Comparison of ENCODE assay signal across 30 mouse cellular contexts in the genomic region with DNA sequence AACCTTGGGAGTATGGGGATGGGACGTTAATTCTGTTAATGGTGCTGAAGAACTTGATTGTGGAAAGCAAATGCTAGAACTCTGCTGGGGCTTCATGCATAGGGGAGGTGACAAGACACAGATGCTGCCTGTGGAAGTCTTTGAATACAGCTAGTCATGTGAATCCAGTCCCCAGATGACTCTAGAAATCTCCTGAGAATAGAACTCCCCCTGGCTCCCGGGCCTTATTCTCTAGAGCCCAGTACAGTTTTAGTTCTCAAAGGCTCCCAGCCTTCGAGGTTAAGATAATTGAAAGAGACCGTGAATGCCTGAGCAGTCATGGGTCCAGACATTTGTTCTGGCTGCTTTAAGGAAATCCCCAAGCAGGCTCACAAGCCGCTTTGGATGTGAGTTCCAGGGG.
"Had no signal": no experiment of that assay in that cellular context is flagged by ENCODE, and none has a peak within 500 bp of the region (broad histone marks: within the 10 kb centered on the region; RNA-seq: fewer than 3 reads in every experiment).

No protein-coding gene starts in this region.

- H3K4me3 ChIP-seq: limb, embryonic 10.5 days; limb, embryonic 12.5 days; limb, embryonic 13.5 days; limb, embryonic 15.5 days; liver, embryonic 12.5 days; liver, embryonic 13.5 days; liver, embryonic 15.5 days; lung, embryonic 15.5 days; megakaryocyte, embryonic 14.5 days; midbrain, embryonic 12.5 days; midbrain, embryonic 13.5 days; midbrain, embryonic 15.5 days; myocyte; neural tube, embryonic 12.5 days; neural tube, embryonic 13.5 days had no signal

- H3K27me3 ChIP-seq: limb, embryonic 12.5 days; limb, embryonic 13.5 days; limb, embryonic 15.5 days; liver, embryonic 12.5 days; liver, embryonic 13.5 days; liver, embryonic 15.5 days; lung, embryonic 15.5 days; megakaryocyte, embryonic 14.5 days; midbrain, embryonic 12.5 days; midbrain, embryonic 13.5 days; midbrain, embryonic 15.5 days; neural tube, embryonic 12.5 days; neural tube, embryonic 13.5 days had no signal

- H3K9me3 ChIP-seq: limb, embryonic 10.5 days; limb, embryonic 12.5 days; limb, embryonic 13.5 days; limb, embryonic 15.5 days; liver, embryonic 12.5 days; liver, embryonic 13.5 days; lung, embryonic 15.5 days; midbrain, embryonic 12.5 days; midbrain, embryonic 13.5 days; midbrain, embryonic 15.5 days; neural tube, embryonic 12.5 days; neural tube, embryonic 13.5 days had no signal

- H3K9ac ChIP-seq: limb, embryonic 12.5 days; limb, embryonic 13.5 days; limb, embryonic 15.5 days; liver, embryonic 12.5 days; liver, embryonic 13.5 days; liver, embryonic 14.5 days; liver, embryonic 15.5 days; liver, postnatal 0 days; lung, embryonic 14.5 days; lung, embryonic 15.5 days; midbrain, embryonic 12.5 days; midbrain, embryonic 13.5 days; midbrain, embryonic 15.5 days; neural tube, embryonic 12.5 days; neural tube, embryonic 13.5 days had no signal

- H3K27ac ChIP-seq: limb, embryonic 10.5 days; limb, embryonic 12.5 days; limb, embryonic 13.5 days; limb, embryonic 15.5 days; liver, embryonic 12.5 days; liver, embryonic 13.5 days; liver, embryonic 14.5 days; liver, embryonic 15.5 days; lung, embryonic 15.5 days; macrophage; midbrain, embryonic 12.5 days; midbrain, embryonic 13.5 days; midbrain, embryonic 15.5 days; neural tube, embryonic 12.5 days; neural tube, embryonic 13.5 days had no signal

- H3K4me1 ChIP-seq: limb, embryonic 10.5 days; limb, embryonic 12.5 days; limb, embryonic 13.5 days; limb, embryonic 15.5 days; liver, embryonic 12.5 days; liver, embryonic 13.5 days; liver, embryonic 15.5 days; lung, embryonic 15.5 days; megakaryocyte, embryonic 14.5 days; midbrain, embryonic 15.5 days; neural tube, embryonic 12.5 days had no signal

- H3K36me3 ChIP-seq: limb, embryonic 10.5 days; limb, embryonic 12.5 days; limb, embryonic 13.5 days; limb, embryonic 15.5 days; liver, embryonic 12.5 days; liver, embryonic 13.5 days; liver, embryonic 15.5 days; lung, embryonic 15.5 days; midbrain, embryonic 12.5 days; midbrain, embryonic 13.5 days; midbrain, embryonic 15.5 days; neural tube, embryonic 12.5 days; neural tube, embryonic 13.5 days had no signal

- ATAC-seq: liver, embryonic 12.5 days; liver, postnatal 0 days; midbrain, embryonic 13.5 days; midbrain, embryonic 15.5 days; midbrain, embryonic 16.5 days had no signal

- DNase-seq: left cerebral cortex, postnatal 4 days; liver; liver, embryonic 13.5 days; liver, postnatal 0 days; lung, adult 18-20 months; lung, adult 2 months; lung, embryonic 14.5 days; lung, postnatal 10 days; lung, postnatal 14 days; lung, postnatal 36 days; lung, postnatal 4 days; midbrain, embryonic 14.5 days had no signal

- H3K4me2 ChIP-seq: limb, embryonic 12.5 days; limb, embryonic 13.5 days; limb, embryonic 15.5 days; liver, embryonic 11.5 days; liver, embryonic 12.5 days; liver, embryonic 13.5 days; liver, embryonic 15.5 days; lung, embryonic 14.5 days; lung, embryonic 15.5 days; midbrain, embryonic 12.5 days; midbrain, embryonic 13.5 days; midbrain, embryonic 15.5 days; neural tube, embryonic 12.5 days; neural tube, embryonic 13.5 days had no signal
